Mouse (Mus musculus) midbrain, embryonic 10.5 days (tissue): ENCODE data around the gene Gm17581. TPM values are rescaled to one million over a fixed set of nuclear protein-coding genes. Genes with fewer than 3 reads are reported as not detected.
"Not testable (repeated sequence)": the region's sequence is repeated elsewhere in the genome, so short reads cannot be mapped to it uniquely, and the experiment has no call there.

Source experiments
- DNase-seq: peaks from one replicate; pipeline ENCODE4 v3.0.0-alpha.2; 2017; ENCODE audit warnings: low spot score
- H3K27ac ChIP-seq: fragments of 300-500 bp; sonication (generic); replicated peaks from 2 replicates; pipeline ENCODE4 v1.5.1; 2016; ENCODE audit warnings: mild to moderate bottlenecking
- H3K27me3 ChIP-seq: fragments of 300-500 bp; sonication (generic); 2 replicates; pipeline ENCODE4 v1.6.1; 2016; ENCODE audit warnings: low read depth, mild to moderate bottlenecking; ENCODE audit not compliant: poor library complexity, severe bottlenecking
- H3K36me3 ChIP-seq: fragments of 300-500 bp; sonication (generic); 2 replicates; pipeline ENCODE4 v1.6.1; 2016; ENCODE audit warnings: mild to moderate bottlenecking, moderate library complexity
- H3K4me1 ChIP-seq: fragments of 300-500 bp; sonication (generic); 2 replicates; pipeline ENCODE4 v1.6.1; 2016
- H3K4me3 ChIP-seq: fragments of 300-500 bp; sonication (generic); 2 replicates; pipeline ENCODE4 v1.5.1; 2016; ENCODE audit warnings: mild to moderate bottlenecking, moderate library complexity
- H3K9me3 ChIP-seq: fragments of 300-500 bp; sonication (generic); replicated peaks from 2 replicates; pipeline ENCODE4 v1.6.1; 2016; ENCODE audit warnings: mild to moderate bottlenecking
- WGBS: fragments of 180-500 bp; shearing (Covaris S2); methylation state at CpG from one replicate; pipeline ENCODE4 v1.1.7; 2016; 5-methylcytosine and 5-hydroxymethylcytosine counted together
- polyA plus RNA-seq: library from polyadenylated mRNA; unstranded; fragments of >200 nt; fragmentation: Nextera tagmentation; extraction: Ambion mirVana; gene quantifications from 2 replicates; pipeline ENCODE4 v1.2.1, GENCODE M21; 2016

Gene Gm17581
- not detected in 2 replicates for polyA plus RNA-seq

GRCm38 (mm10) chr2:155735766-155736165, at the start of gene Gm17581:
Gene Gm17581, minus strand, starts transcription at chr2:155735866.
- H3K9me3 ChIP-seq, H3K27me3 ChIP-seq, H3K4me1 ChIP-seq, H3K4me3 ChIP-seq, H3K27ac ChIP-seq, H3K36me3 ChIP-seq, DNase-seq: not testable (repeated sequence)
- 86% methylated on average over 5 of the region's 5 CpGs for WGBS

GRCm38 (mm10) chr2:155784534-155784933, 48.9 kb upstream of the Gm17581 start:
- H3K9me3 ChIP-seq = no peaks in the 10 kb centered on the region
- WGBS = 83% methylated on average over 6 of the region's 6 CpGs
- DNase-seq = no peak

DNA sequence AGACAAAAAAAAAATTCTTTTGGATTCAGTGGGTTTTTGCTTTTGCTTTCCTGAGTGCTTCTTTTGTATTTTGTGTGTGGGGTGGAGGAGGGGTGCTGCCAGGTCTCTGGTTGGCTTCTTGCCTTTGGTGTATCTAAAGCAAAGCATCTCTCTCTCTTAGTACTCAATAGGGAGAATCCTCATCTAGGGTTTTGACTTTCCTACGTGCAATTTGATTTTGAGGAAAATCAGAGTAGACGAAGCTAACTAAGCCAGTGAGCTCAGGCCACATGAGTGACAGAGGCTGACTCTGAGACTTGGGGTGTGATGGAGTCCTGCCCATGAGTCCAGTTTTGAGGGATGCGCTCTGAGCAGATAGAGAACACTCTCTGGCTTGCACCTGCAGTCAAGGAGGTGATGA, 43.8 kb upstream of the Gm17581 start:
- 88% methylated on average over 3 of the region's 3 CpGs for WGBS
- Histone ChIP-seq H3K9me3 (no peaks in the 10 kb centered on the region), H3K36me3 (no peaks in the 10 kb centered on the region)

More at GRCm38 (mm10) chr2:155784534-155784933, 48.9 kb upstream of the Gm17581 start:
- no peaks in the 10 kb centered on the region for H3K27me3 ChIP-seq
- H3K27ac ChIP-seq = no peak overlapping the region
- no peak overlapping the region for H3K4me3 ChIP-seq
- H3K4me1 ChIP-seq = no peaks in the 10 kb centered on the region
- no peaks in the 10 kb centered on the region for H3K36me3 ChIP-seq

DNA sequence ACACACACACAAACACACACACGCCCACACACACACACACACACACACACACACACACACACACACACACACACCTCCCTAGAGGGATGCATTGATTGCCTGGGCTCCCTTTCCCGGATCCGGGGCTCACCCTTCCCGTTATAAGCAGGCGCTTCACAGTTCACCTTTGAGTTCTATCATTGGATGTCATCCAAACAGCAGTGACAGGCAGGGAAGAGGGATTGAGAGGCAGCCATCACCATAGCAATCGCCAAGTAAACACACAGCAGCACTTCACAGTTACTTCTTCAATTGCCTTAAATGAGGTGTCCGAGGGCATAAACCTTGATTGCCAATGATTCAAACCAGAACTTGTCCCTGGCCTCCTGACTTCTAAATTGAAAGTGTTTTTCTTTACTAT, 43.4 kb upstream of the Gm17581 start:
- no peaks in the 10 kb centered on the region for H3K36me3 ChIP-seq
- DNase-seq = no peak
- no peak overlapping the region for H3K4me3 ChIP-seq
- WGBS = 75% methylated on average over 7 of the region's 7 CpGs
- peaks cover 17% of the 10 kb centered on the region for H3K4me1 ChIP-seq
- H3K27me3 ChIP-seq = peaks cover 30% of the 10 kb centered on the region
- H3K27ac ChIP-seq = no peak overlapping the region
- no peaks in the 10 kb centered on the region for H3K9me3 ChIP-seq

More for the DNA sequence above, 43.8 kb upstream of the Gm17581 start:
- Histone ChIP-seq H3K27me3 (peaks cover 25% of the 10 kb centered on the region), H3K27ac (no peak overlapping the region), H3K4me3 (no peak overlapping the region), H3K4me1 (peaks cover 17% of the 10 kb centered on the region)
- no peak for DNase-seq

GRCm38 (mm10) chr2:155778004-155778403, 42.3 kb upstream of the Gm17581 start:
- DNase-seq = no peak
- Histone ChIP-seq H3K4me3 (no peak overlapping the region), H3K27ac (no peak overlapping the region), H3K36me3 (no peaks in the 10 kb centered on the region), H3K9me3 (no peaks in the 10 kb centered on the region), H3K27me3 (peaks cover 40% of the 10 kb centered on the region), H3K4me1 (peaks cover 17% of the 10 kb centered on the region)
- 77% methylated on average over 6 of the region's 6 CpGs for WGBS

DNA sequence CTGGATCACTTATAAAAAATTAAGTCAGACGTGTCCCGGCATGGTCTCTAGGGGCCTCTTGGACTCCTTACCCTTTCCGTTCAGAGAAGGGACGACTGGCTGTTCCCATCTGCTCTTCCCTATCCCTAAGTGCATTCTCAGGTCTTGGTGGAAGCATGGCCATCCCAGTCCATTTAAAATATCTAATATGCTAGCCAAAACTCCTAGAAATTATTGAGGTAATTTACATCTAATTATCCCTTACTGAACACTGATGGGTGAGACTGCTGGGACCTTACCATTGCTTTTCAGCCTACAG, 42.0 kb upstream of the Gm17581 start:
- no peak for DNase-seq
- no peak overlapping the region for H3K27ac ChIP-seq
- peaks cover 43% of the 10 kb centered on the region for H3K27me3 ChIP-seq
- peaks cover 17% of the 10 kb centered on the region for H3K4me1 ChIP-seq
- H3K36me3 ChIP-seq = no peaks in the 10 kb centered on the region
- no peak overlapping the region for H3K4me3 ChIP-seq
- WGBS = 82% methylated on average over 4 of the region's 4 CpGs
- no peaks in the 10 kb centered on the region for H3K9me3 ChIP-seq

GRCm38 (mm10) chr2:155776824-155777687, 41.4 kb upstream of the Gm17581 start:
- no peak for DNase-seq
- Histone ChIP-seq H3K4me1 (peaks cover 17% of the 10 kb centered on the region), H3K36me3 (no peaks in the 10 kb centered on the region), H3K9me3 (no peaks in the 10 kb centered on the region), H3K27me3 (peaks cover 43% of the 10 kb centered on the region), H3K27ac (no peak overlapping the region), H3K4me3 (no peak overlapping the region)
- 75% methylated on average over 10 of the region's 10 CpGs for WGBS

DNA sequence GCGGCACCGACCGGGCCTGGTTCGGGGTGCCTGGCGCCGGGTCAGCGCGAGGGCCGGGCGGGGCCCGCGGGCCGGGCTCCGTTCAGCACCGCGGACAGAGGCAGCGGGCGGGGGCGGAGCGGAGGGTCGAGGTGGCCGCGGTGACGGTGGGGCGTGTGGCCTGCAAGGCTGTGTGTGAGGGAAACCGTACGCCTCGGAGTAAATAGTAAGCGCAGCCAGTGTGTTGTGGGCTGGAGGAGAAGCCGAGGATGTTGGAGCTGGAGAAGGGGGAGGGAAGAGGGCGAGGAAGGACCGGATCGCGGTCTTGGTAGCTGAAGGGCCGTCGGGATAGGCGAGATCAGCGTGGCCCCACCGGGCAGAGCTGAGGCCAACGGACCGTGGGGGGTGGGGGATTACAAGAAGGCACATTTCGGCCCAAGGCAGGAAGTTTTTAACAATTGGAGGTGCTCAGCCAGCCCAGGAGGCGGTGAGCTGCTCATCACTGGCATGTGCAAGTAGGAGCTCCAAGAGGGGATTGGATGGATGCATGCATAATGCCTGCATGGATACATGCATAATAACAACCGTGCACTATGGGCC, 40.1 kb upstream of the Gm17581 start:
- H3K36me3 ChIP-seq = no peaks in the 10 kb centered on the region
- H3K4me3 ChIP-seq = peak overlapping the region; percentile 65
- H3K27ac ChIP-seq = peak overlapping the region; percentile 64
- H3K9me3 ChIP-seq = no peaks in the 10 kb centered on the region
- H3K4me1 ChIP-seq = peaks cover 17% of the 10 kb centered on the region
- DNase-seq = peak; percentile 75
- WGBS = 1% methylated on average over 44 of the region's 44 CpGs
- H3K27me3 ChIP-seq = peaks cover 43% of the 10 kb centered on the region

- 20% methylated on average over 92 of the region's 100 CpGs for WGBS
- H3K36me3 ChIP-seq = no peaks in the 10 kb centered on the region
- no peaks in the 10 kb centered on the region for H3K9me3 ChIP-seq
- peaks cover 17% of the 10 kb centered on the region for H3K4me1 ChIP-seq
- peaks cover 43% of the 10 kb centered on the region for H3K27me3 ChIP-seq
- peak within 1 kb of the TSS; percentile 65 for H3K4me3 ChIP-seq
- peak within 1 kb of the TSS; percentile 64 for H3K27ac ChIP-seq
- DNase-seq = no peak
Measured at GRCm38 (mm10) chr2:155774927-155775684, 39.4 kb upstream of the Gm17581 start, which contains the start of gene Mmp24. Gene Mmp24, plus strand, starts transcription at chr2:155775342.

DNA sequence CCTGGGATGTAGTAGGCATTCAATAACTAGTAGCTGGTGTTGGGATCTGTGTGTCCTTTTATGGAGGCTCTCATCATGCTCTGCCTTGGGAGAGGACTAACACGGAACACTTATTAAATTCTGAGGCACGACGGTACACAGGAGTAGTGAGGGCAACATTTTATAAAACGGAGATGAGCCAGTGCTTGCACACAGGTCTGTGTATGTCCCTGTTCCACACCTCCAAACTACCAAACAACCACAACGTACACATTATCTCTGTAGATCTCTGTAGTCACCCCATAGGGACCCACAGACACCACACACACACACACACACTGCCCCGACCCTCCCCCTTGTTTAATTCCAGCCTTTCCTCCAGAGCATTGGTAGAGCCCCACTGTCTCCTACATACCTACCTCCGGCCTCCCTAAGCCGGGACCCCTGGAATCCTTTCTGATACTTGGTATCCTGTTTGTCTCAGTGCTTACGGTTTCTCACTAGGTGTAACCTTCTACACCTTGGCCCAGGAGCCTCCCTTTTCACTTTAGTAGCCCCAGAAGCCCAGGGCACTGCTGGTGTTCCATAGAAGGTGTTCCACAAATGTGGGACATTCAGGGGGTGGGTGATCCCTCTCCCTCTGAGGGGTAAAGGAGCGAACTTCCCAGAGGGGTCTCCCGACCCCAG, 38.7 kb upstream of the Gm17581 start:
- H3K27me3 ChIP-seq = peaks cover 43% of the 10 kb centered on the region
- H3K36me3 ChIP-seq = no peaks in the 10 kb centered on the region
- H3K4me3 ChIP-seq = peak overlapping the region; percentile 65
- no peaks in the 10 kb centered on the region for H3K9me3 ChIP-seq
- no peak for DNase-seq
- H3K4me1 ChIP-seq = peaks cover 17% of the 10 kb centered on the region
- WGBS = 62% methylated on average over 11 of the region's 11 CpGs
- no peak overlapping the region for H3K27ac ChIP-seq

- H3K4me1 ChIP-seq = peaks cover 13% of the 10 kb centered on the region
- no peaks in the 10 kb centered on the region for H3K9me3 ChIP-seq
- H3K27me3 ChIP-seq = peaks cover 43% of the 10 kb centered on the region
- DNase-seq = no peak
- H3K4me3 ChIP-seq = no peak overlapping the region
- H3K27ac ChIP-seq = no peak overlapping the region
- WGBS = 64% methylated on average over 4 of the region's 4 CpGs
- no peaks in the 10 kb centered on the region for H3K36me3 ChIP-seq
Measured at GRCm38 (mm10) chr2:155773664-155774063, 38.0 kb upstream of the Gm17581 start.

- H3K27ac ChIP-seq = no peak overlapping the region
- H3K9me3 ChIP-seq = no peaks in the 10 kb centered on the region
- DNase-seq = peak; percentile 71
- H3K36me3 ChIP-seq = no peaks in the 10 kb centered on the region
- H3K27me3 ChIP-seq = no peaks in the 10 kb centered on the region; the same call in 1 of the 2 replicates
- H3K4me3 ChIP-seq = no peak overlapping the region
- no peaks in the 10 kb centered on the region for H3K4me1 ChIP-seq
- WGBS = 55% methylated on average over 13 of the region's 13 CpGs
Measured at GRCm38 (mm10) chr2:155764679-155765418, 29.2 kb upstream of the Gm17581 start.
